Mouse (Mus musculus): Measurements from ENCODE around the gene Hist1h4c. TPM values are rescaled to one million over a fixed set of nuclear protein-coding genes. Genes with fewer than 3 reads are reported as not detected.
"Not testable (repeated sequence)": the region's sequence is repeated elsewhere in the genome, so short reads cannot be mapped to it uniquely, and the experiment has no call there.

Hist1h4c gene
- polyA plus RNA-seq, 1 experiment from 2014 or later: 6.8 TPM

DNA sequence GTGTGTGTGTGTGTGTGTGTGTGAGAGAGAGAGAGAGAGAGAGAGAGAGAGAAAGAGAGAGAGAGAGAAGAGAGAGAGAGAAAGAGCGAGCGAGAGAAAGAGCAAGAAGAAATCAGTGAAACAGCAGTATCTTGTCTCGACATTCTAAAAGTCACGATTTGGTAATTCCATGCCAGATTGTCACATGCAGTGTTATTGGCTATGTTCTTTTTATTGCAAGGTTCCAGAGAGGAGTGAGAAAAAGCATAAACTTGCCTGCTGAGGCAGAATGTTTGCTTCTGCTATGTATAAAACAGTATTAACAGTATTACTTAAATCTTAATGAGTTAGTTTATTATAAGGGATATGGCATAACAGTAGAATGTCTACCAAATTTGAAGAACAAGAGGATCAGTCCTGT is 12.3 kb downstream of the Hist1h4c start:
- DNase-seq (ENCODE audit: low spot score): no peak
- Histone ChIP-seq H3K9me3 (no peaks in the 10 kb centered on the region), H3K27me3 (replicated peaks; ENCODE audit: low read depth, poor library complexity, severe bottlenecking) (no peaks in the 10 kb centered on the region), H3K27ac (replicated peaks) (peak overlapping the region; percentile 93), H3K4me3 (peak overlapping the region; percentile 60), H3K36me3 (replicated peaks) (no peaks in the 10 kb centered on the region), H3K4me1 (peaks cover 23% of the 10 kb centered on the region)
- WGBS: 70% methylated on average over 4 of the region's 4 CpGs

- H3K4me1 ChIP-seq: peaks cover 23% of the 10 kb centered on the region
- H3K36me3 ChIP-seq (replicated peaks): no peaks in the 10 kb centered on the region
- H3K4me3 ChIP-seq: peak overlapping the region; percentile 60
- peak overlapping the region; percentile 93 for H3K27ac ChIP-seq (replicated peaks)
- peak; percentile 46 for DNase-seq (ENCODE audit: low spot score)
- H3K9me3 ChIP-seq: no peaks in the 10 kb centered on the region
- no peaks in the 10 kb centered on the region for H3K27me3 ChIP-seq (replicated peaks; ENCODE audit: low read depth, poor library complexity, severe bottlenecking)
- WGBS: 21% methylated on average over 15 of the region's 15 CpGs
Measured at GRCm38 (mm10) chr13:23685121-23685861, 13.0 kb downstream of the Hist1h4c start.

DNA sequence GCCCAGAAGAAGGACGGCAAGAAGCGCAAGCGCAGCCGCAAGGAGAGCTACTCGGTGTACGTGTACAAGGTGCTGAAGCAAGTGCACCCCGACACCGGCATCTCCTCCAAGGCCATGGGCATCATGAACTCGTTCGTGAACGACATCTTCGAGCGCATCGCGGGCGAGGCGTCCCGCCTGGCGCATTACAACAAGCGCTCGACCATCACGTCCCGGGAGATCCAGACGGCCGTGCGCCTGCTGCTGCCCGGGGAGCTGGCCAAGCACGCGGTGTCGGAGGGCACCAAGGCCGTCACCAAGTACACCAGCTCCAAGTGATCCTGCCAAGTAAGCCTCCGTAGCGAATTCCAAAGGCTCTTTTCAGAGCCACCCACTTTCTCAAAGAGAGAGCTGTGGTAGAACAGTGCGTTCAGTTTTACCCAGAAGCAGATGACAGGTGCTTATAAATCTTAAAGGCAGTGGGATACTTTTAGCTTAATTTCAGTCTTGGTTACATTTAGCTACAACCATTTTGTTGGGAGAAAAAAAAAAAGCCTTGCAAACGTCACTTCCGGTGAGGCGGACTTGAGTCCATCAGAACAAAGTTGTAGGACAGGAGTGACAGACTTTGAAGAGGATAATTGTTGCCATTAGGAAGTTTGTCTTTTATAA is 13.8 kb downstream of the Hist1h4c start:
- H3K36me3 ChIP-seq (replicated peaks); H3K9me3 ChIP-seq; H3K27me3 ChIP-seq (replicated peaks; ENCODE audit: low read depth, poor library complexity, severe bottlenecking): not testable (repeated sequence)
- DNase-seq (ENCODE audit: low spot score): peak; percentile 60
- H3K4me3 ChIP-seq: peak overlapping the region; percentile 60
- H3K27ac ChIP-seq (replicated peaks): peak overlapping the region; percentile 93
- H3K4me1 ChIP-seq: peaks cover 23% of the 10 kb centered on the region
- under 1% methylated on average over 25 of the region's 37 CpGs for WGBS

GRCm38 (mm10) chr13:23683755-23684281 is 14.4 kb downstream of the Hist1h4c start, which contains the start of the genes Hist1h2ac and Hist1h2bc:
Hist1h2ac (minus strand) TSS chr13:23683948.
Hist1h2bc (plus strand) TSS chr13:23684199.
- H3K4me1 ChIP-seq: peaks cover 23% of the 10 kb centered on the region
- no peaks in the 10 kb centered on the region for H3K27me3 ChIP-seq (replicated peaks; ENCODE audit: low read depth, poor library complexity, severe bottlenecking)
- peak within 1 kb of the TSS; percentile 60 for H3K4me3 ChIP-seq
- peak; percentile 87 for DNase-seq (ENCODE audit: low spot score)
- WGBS: under 1% methylated on average over 32 of the region's 32 CpGs
- no peaks in the 10 kb centered on the region for H3K9me3 ChIP-seq
- H3K36me3 ChIP-seq (replicated peaks): no peaks in the 10 kb centered on the region
- H3K27ac ChIP-seq (replicated peaks): peak within 1 kb of the TSS; percentile 93

GRCm38 (mm10) chr13:23682947-23683754 is 15.1 kb downstream of the Hist1h4c start:
- not testable (repeated sequence) for H3K27me3 ChIP-seq (replicated peaks; ENCODE audit: low read depth, poor library complexity, severe bottlenecking); H3K36me3 ChIP-seq (replicated peaks); H3K9me3 ChIP-seq
- peak; percentile 56 for DNase-seq (ENCODE audit: low spot score)
- WGBS: 8% methylated on average over 18 of the region's 30 CpGs
- Histone ChIP-seq H3K4me1 (peaks cover 23% of the 10 kb centered on the region), H3K27ac (replicated peaks) (peak overlapping the region; percentile 86), H3K4me3 (peak overlapping the region; percentile 56)

- Histone ChIP-seq H3K9me3 (no peaks in the 10 kb centered on the region), H3K27me3 (replicated peaks; ENCODE audit: low read depth, poor library complexity, severe bottlenecking) (no peaks in the 10 kb centered on the region), H3K4me3 (peak overlapping the region; percentile 56), H3K36me3 (replicated peaks) (no peaks in the 10 kb centered on the region), H3K4me1 (peaks cover 23% of the 10 kb centered on the region), H3K27ac (replicated peaks) (peak overlapping the region; percentile 86)
- 69% methylated on average over 1 of the region's 1 CpGs for WGBS
- no peak for DNase-seq (ENCODE audit: low spot score)
Measured at GRCm38 (mm10) chr13:23682623-23682946, 15.7 kb downstream of the Hist1h4c start.

DNA sequence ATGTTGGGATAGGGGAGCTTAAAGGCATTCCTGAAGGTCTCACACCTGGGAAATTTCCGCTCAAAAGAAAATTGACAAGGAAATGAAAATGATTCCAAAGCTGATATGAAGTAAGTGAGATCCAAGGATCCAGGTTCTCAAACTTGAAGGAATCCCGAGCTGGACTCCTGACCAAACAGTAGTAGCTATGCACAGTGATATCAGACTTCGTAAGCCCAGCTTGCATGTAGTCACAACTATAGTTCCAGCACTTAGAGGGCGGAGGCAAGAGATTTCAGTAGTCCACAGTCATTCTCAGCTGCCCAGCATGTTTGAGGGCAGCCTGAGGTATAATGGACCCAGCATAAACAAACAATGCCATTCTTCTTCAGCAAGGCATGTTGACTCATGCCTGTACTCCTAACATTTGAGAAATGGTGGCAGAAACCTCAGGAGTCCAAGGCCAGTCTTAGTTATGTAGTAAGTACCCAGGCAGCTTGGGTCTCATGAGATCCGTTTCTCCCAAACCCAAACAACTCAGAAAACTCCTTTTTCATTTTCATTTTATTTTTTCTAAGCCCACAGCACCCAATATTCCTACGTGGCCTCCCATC is 16.2 kb downstream of the Hist1h4c start:
- peak overlapping the region; percentile 56; the same call in 1 of the 2 replicates for H3K4me3 ChIP-seq
- 86% methylated on average over 6 of the region's 6 CpGs for WGBS

DNA sequence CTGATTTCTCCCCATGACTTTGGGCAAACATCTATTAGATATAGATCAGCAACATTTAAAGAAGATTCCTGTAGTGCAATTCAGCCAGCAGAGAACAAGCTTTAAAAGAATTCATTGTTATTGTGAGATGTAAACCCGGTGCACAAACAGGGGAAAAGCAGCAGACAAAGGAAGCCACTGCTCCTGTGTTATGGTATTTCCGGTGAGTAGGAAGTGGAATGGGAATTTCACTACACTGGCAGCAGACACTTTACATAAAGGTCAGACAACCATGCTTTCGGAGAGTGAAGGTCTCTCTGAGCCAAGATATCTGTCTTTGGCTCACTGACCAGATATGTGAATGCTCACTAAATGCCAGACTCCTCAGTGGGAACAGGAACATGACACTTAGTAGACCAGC is 35.7 kb downstream of the Hist1h4c start:
- Histone ChIP-seq H3K4me1 (no peaks in the 10 kb centered on the region), H3K9me3 (no peaks in the 10 kb centered on the region), H3K27ac (replicated peaks) (no peak overlapping the region), H3K4me3 (no peak overlapping the region), H3K27me3 (replicated peaks; ENCODE audit: low read depth, poor library complexity, severe bottlenecking) (no peaks in the 10 kb centered on the region), H3K36me3 (replicated peaks) (no peaks in the 10 kb centered on the region)
- 80% methylated on average over 3 of the region's 3 CpGs for WGBS
- no peak for DNase-seq (ENCODE audit: low spot score)

More for the DNA sequence above, 16.2 kb downstream of the Hist1h4c start:
- Histone ChIP-seq H3K4me1 (peaks cover 23% of the 10 kb centered on the region), H3K9me3 (no peaks in the 10 kb centered on the region), H3K27me3 (replicated peaks; ENCODE audit: low read depth, poor library complexity, severe bottlenecking) (no peaks in the 10 kb centered on the region), H3K36me3 (replicated peaks) (no peaks in the 10 kb centered on the region), H3K27ac (replicated peaks) (peak overlapping the region; percentile 86)
- DNase-seq (ENCODE audit: low spot score): no peak

DNA sequence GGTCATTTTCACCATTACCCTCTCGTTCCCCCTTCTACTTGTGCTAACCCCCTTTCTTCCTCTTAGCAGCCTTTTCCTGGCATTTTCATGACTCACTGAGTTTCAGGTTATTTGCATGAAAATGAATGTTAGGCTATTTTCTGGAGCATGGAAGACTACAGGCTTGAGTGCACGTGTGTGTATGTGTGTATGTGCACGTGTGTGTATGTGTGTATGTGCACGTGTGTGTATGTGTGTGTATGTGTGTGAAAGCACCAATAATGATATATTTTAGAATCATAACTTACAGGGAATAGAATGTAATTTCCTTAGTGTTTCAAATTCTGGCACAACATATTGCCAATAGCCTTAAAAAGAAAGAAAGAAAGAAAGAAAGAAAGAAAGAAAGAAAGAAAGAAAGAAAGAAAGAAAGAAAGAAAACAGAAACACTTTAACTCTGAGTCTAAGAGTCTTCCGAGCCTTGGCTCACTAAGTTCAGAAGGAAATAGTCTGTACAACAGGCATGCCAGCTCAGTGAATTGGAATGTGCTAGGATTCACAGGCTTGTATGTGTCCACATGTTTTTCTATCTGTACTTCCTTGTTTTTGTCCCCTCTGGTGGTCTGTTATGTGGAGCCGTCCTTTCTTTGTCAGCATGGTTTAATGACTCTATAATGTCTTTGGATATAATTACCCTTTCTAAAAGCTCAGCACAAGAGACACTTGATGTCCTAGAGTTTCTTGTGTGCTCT is 38.5 kb downstream of the Hist1h4c start:
- WGBS: 82% methylated on average over 6 of the region's 6 CpGs

More for the DNA sequence above, 38.5 kb downstream of the Hist1h4c start:
- no peak overlapping the region for H3K4me3 ChIP-seq
- no peaks in the 10 kb centered on the region for H3K27me3 ChIP-seq (replicated peaks; ENCODE audit: low read depth, poor library complexity, severe bottlenecking)
- H3K36me3 ChIP-seq (replicated peaks): no peaks in the 10 kb centered on the region
- H3K4me1 ChIP-seq: no peaks in the 10 kb centered on the region
- no peak for DNase-seq (ENCODE audit: low spot score)
- H3K9me3 ChIP-seq: no peaks in the 10 kb centered on the region
- no peak overlapping the region for H3K27ac ChIP-seq (replicated peaks)

Data from embryonic facial prominence, embryonic 10.5 days (tissue).